Mouse (Mus musculus) intestine, embryonic 14.5 days (tissue): Measurements from ENCODE around the gene Cryzl1. TPM values are rescaled to one million over a fixed set of nuclear protein-coding genes. Genes with fewer than 3 reads are reported as not detected.

ENCODE experiments used
- ATAC-seq: fragments of 200-750 bp; cut with Nextera tagmentation; replicated peaks from 2 replicates; pipeline ENCODE4 v1.8.0; 2017; ENCODE audit warnings: low read depth, moderate number of reproducible peaks, moderate TSS enrichment, moderate library complexity; ENCODE audit not compliant: low FRiP score, low TSS enrichment
- DNase-seq: peaks from one replicate; pipeline ENCODE4 v3.0.0-alpha.2; 2018; ENCODE audit warnings: low spot score
- H3K27ac ChIP-seq: fragments of 300-500 bp; sonication (generic); 2 replicates; pipeline ENCODE4 v1.5.1; 2014; ENCODE audit warnings: low read depth, mild to moderate bottlenecking, control low read depth
- H3K27me3 ChIP-seq: fragments of 300-500 bp; sonication (generic); replicated peaks from 2 replicates; pipeline ENCODE4 v1.6.1; 2014; ENCODE audit warnings: low read length, control low read depth; ENCODE audit not compliant: control insufficient read depth, insufficient read depth
- H3K36me3 ChIP-seq: fragments of 300-500 bp; sonication (generic); 2 replicates; pipeline ENCODE4 v1.6.1; 2014; ENCODE audit warnings: low read length, control low read depth; ENCODE audit not compliant: control insufficient read depth, insufficient read depth
- H3K4me1 ChIP-seq: fragments of 300-500 bp; sonication (generic); replicated peaks from 2 replicates; pipeline ENCODE4 v1.6.1; 2014; ENCODE audit warnings: low read length, control low read depth, mixed read lengths; ENCODE audit not compliant: control insufficient read depth, insufficient read depth
- H3K4me2 ChIP-seq: fragments of 300-500 bp; sonication (generic); 2 replicates; pipeline ENCODE4 v1.6.1; 2014; ENCODE audit warnings: low read length
- H3K4me3 ChIP-seq: fragments of 300-500 bp; sonication (generic); 2 replicates; pipeline ENCODE4 v1.5.1; 2014; ENCODE audit warnings: low read depth, low read length, control low read depth, mixed read lengths
- H3K9ac ChIP-seq: fragments of 300-500 bp; sonication (generic); 2 replicates; pipeline ENCODE4 v1.6.1; 2014; ENCODE audit warnings: mild to moderate bottlenecking, low read length
- H3K9me3 ChIP-seq: fragments of 300-500 bp; sonication (generic); 2 replicates; pipeline ENCODE4 v1.6.1; 2016; ENCODE audit warnings: low read length, control low read depth; ENCODE audit not compliant: control insufficient read depth
- WGBS: fragments of 180-500 bp; shearing (Covaris S2); extraction: QIAGEN DNeasy Blood & Tissue Kit; methylation state at CpG from one replicate; pipeline ENCODE4 v1.1.7; 2014; 5-methylcytosine and 5-hydroxymethylcytosine counted together
- polyA plus RNA-seq: library from polyadenylated mRNA; unstranded; fragments of >200 nt; fragmentation: Nextera tagmentation; extraction: Ambion mirVana; gene quantifications from 2 replicates; pipeline ENCODE4 v1.2.1, GENCODE M21; 2014

Cryzl1 gene
- polyA plus RNA-seq, 1 experiment from 2014 or later = 69.4 TPM

GRCm38 (mm10) chr16:91751644-91752385, 23.0 kb upstream of the Cryzl1 start:
- Histone ChIP-seq H3K36me3 (no peaks in the 10 kb centered on the region), H3K27me3 (no peaks in the 10 kb centered on the region), H3K4me2 (no peak overlapping the region), H3K27ac (no peak overlapping the region), H3K4me3 (no peak overlapping the region), H3K9me3 (no peaks in the 10 kb centered on the region), H3K4me1 (no peaks in the 10 kb centered on the region), H3K9ac (no peak overlapping the region)
- WGBS = 78% methylated on average over 13 of the region's 13 CpGs
- ATAC-seq (no peak), DNase-seq (no peak)

GRCm38 (mm10) chr16:91747567-91747966, 18.8 kb upstream of the Cryzl1 start:
- Histone ChIP-seq H3K4me3 (no peak overlapping the region), H3K9ac (no peak overlapping the region), H3K4me1 (no peaks in the 10 kb centered on the region; the same call in 1 of the 2 replicates), H3K36me3 (no peaks in the 10 kb centered on the region), H3K27ac (no peak overlapping the region), H3K4me2 (no peak overlapping the region), H3K27me3 (no peaks in the 10 kb centered on the region), H3K9me3 (no peaks in the 10 kb centered on the region)
- DNase-seq (no peak), ATAC-seq (no peak)
- 68% methylated on average over 6 of the region's 6 CpGs for WGBS

- no peaks in the 10 kb centered on the region for H3K9me3 ChIP-seq
- no peaks in the 10 kb centered on the region for H3K27me3 ChIP-seq
- H3K4me2 ChIP-seq = no peak overlapping the region
- DNase-seq = no peak
- no peak overlapping the region for H3K27ac ChIP-seq
- ATAC-seq = no peak
- 54% methylated on average over 14 of the region's 14 CpGs for WGBS
- no peak overlapping the region for H3K9ac ChIP-seq
- no peaks in the 10 kb centered on the region; the same call in 1 of the 2 replicates for H3K4me1 ChIP-seq
- H3K36me3 ChIP-seq = no peaks in the 10 kb centered on the region
- H3K4me3 ChIP-seq = no peak overlapping the region
These were observed 17.6 kb upstream of the Cryzl1 start for GRCm38 (mm10) chr16:91746101-91746950.

- Histone ChIP-seq H3K4me2 (no peak overlapping the region), H3K4me3 (no peak overlapping the region), H3K4me1 (no peaks in the 10 kb centered on the region; the same call in 1 of the 2 replicates), H3K9ac (no peak overlapping the region), H3K9me3 (no peaks in the 10 kb centered on the region), H3K27ac (no peak overlapping the region), H3K27me3 (no peaks in the 10 kb centered on the region), H3K36me3 (no peaks in the 10 kb centered on the region)
- DNase-seq = no peak
- WGBS = 79% methylated on average over 7 of the region's 7 CpGs
- no peak for ATAC-seq
These were observed 14.3 kb upstream of the Cryzl1 start for GRCm38 (mm10) chr16:91743055-91743454.

- Histone ChIP-seq H3K27me3 (no peaks in the 10 kb centered on the region), H3K9ac (no peak overlapping the region), H3K36me3 (no peaks in the 10 kb centered on the region), H3K4me2 (no peak overlapping the region), H3K4me1 (no peaks in the 10 kb centered on the region; the same call in 1 of the 2 replicates), H3K27ac (no peak overlapping the region), H3K9me3 (no peaks in the 10 kb centered on the region), H3K4me3 (no peak overlapping the region)
- DNase-seq (no peak), ATAC-seq (no peak)
- WGBS = 67% methylated on average over 7 of the region's 7 CpGs
These were observed 12.1 kb upstream of the Cryzl1 start for GRCm38 (mm10) chr16:91740918-91741255.

- Histone ChIP-seq H3K36me3 (no peaks in the 10 kb centered on the region), H3K4me1 (no peaks in the 10 kb centered on the region; the same call in 1 of the 2 replicates), H3K4me3 (no peak overlapping the region), H3K27ac (no peak overlapping the region), H3K27me3 (no peaks in the 10 kb centered on the region), H3K9ac (no peak overlapping the region), H3K4me2 (no peak overlapping the region), H3K9me3 (no peaks in the 10 kb centered on the region)
- ATAC-seq = no peak
- no peak for DNase-seq
- 67% methylated on average over 8 of the region's 8 CpGs for WGBS
These were observed 11.6 kb upstream of the Cryzl1 start for GRCm38 (mm10) chr16:91740184-91740917.

- ATAC-seq = no peak
- DNase-seq = no peak
- Histone ChIP-seq H3K9me3 (no peaks in the 10 kb centered on the region), H3K4me2 (no peak overlapping the region), H3K27ac (no peak overlapping the region), H3K4me1 (no peaks in the 10 kb centered on the region; the same call in none of the 2 replicates), H3K36me3 (no peaks in the 10 kb centered on the region), H3K9ac (no peak overlapping the region), H3K27me3 (no peaks in the 10 kb centered on the region), H3K4me3 (no peak overlapping the region)
- 81% methylated on average over 6 of the region's 6 CpGs for WGBS
These were observed 9.7 kb upstream of the Cryzl1 start for GRCm38 (mm10) chr16:91738505-91738904.

GRCm38 (mm10) chr16:91736046-91736816, 7.5 kb upstream of the Cryzl1 start:
- 79% methylated on average over 7 of the region's 7 CpGs for WGBS

More at GRCm38 (mm10) chr16:91736046-91736816, 7.5 kb upstream of the Cryzl1 start:
- H3K9ac ChIP-seq = no peak overlapping the region
- DNase-seq = no peak
- H3K4me3 ChIP-seq = no peak overlapping the region
- peaks cover 6% of the 10 kb centered on the region for H3K4me1 ChIP-seq
- no peaks in the 10 kb centered on the region for H3K36me3 ChIP-seq
- no peak overlapping the region for H3K4me2 ChIP-seq
- H3K9me3 ChIP-seq = no peaks in the 10 kb centered on the region
- H3K27ac ChIP-seq = no peak overlapping the region
- no peak for ATAC-seq
- H3K27me3 ChIP-seq = no peaks in the 10 kb centered on the region
